Mouse (Mus musculus) MEL (cell line): Measurements from ENCODE around the gene Hmg20a.

Source experiments
- CTCF ChIP-seq, 3 experiments: IDR thresholded peaks in 2 of 3; conservative IDR thresholded peaks in 1 of 3; 2 replicates each; pipeline ENCODE4 v1.5.1; 2011 to 2012; ENCODE audit warnings: low read length in 3 of 3, low read depth in 2 of 3, mild to moderate bottlenecking in 2 of 3, improper control_type of control experiment in 1 of 3, inconsistent platforms in 1 of 3, mixed read lengths in 1 of 3, moderate library complexity in 1 of 3; ENCODE audit not compliant: control insufficient read depth in 1 of 3, insufficient read depth in 1 of 3, poor library complexity in 1 of 3, severe bottlenecking in 1 of 3
- POLR2A ChIP-seq, 2 experiments: IDR thresholded peaks; 2 replicates each; pipeline ENCODE4 v1.6.1; 2011 to 2012; ENCODE audit warnings: low read length in 2 of 2, mild to moderate bottlenecking in 2 of 2, control low read depth in 1 of 2, improper control_type of control experiment in 1 of 2, low read depth in 1 of 2, moderate library complexity in 1 of 2; ENCODE audit not compliant: control insufficient read depth in 1 of 2, insufficient read depth in 1 of 2, poor library complexity in 1 of 2
- TCF12 ChIP-seq: IDR thresholded peaks from 2 replicates; pipeline ENCODE4 v1.6.1; 2014; ENCODE audit warnings: low read depth, mild to moderate bottlenecking, inconsistent platforms, low read length, improper control_type of control experiment, moderate library complexity

GRCm38 (mm10) chr9:56374401-56374800, 44.0 kb upstream of the Hmg20a start:
- TF ChIP-seq POLR2A (IDR thresholded peaks at IDR 0.05; ENCODE audit: control insufficient read depth in 1 of 2, insufficient read depth in 1 of 2, low read depth in 1 of 2, low read length in 2 of 2, poor library complexity in 1 of 2) (no peak), CTCF (IDR thresholded peaks at IDR 0.05 in 2 of 3, conservative IDR thresholded peaks at IDR 0.05 in 1 of 3; ENCODE audit: control insufficient read depth in 1 of 3, insufficient read depth in 1 of 3, low read depth in 2 of 3, low read length in 3 of 3, poor library complexity in 1 of 3, severe bottlenecking in 1 of 3) (no peak), TCF12 (no peak)
